Mouse (Mus musculus) olfactory bulb, adult 2 months (tissue): ENCODE measurements at regions not wholly inside any gene's neighbourhood (a gene's known extent, or its start where the extent isn't known, plus 50 kb on each side); places are given as distances from the start of the nearest gene placed in this dataset.

Experiments
- CTCF ChIP-seq: fragments of 200-500 bp; IDR thresholded peaks from 2 replicates; pipeline ENCODE4 v1.5.1; 2012; ENCODE audit warnings: low read depth, mild to moderate bottlenecking, low read length, moderate library complexity; ENCODE audit not compliant: insufficient read depth
- POLR2A ChIP-seq: fragments of 200-500 bp; IDR thresholded peaks from 2 replicates; pipeline ENCODE4 v1.6.1; 2012; ENCODE audit warnings: mild to moderate bottlenecking, low read depth, low read length, moderate library complexity; ENCODE audit not compliant: insufficient read depth

DNA sequence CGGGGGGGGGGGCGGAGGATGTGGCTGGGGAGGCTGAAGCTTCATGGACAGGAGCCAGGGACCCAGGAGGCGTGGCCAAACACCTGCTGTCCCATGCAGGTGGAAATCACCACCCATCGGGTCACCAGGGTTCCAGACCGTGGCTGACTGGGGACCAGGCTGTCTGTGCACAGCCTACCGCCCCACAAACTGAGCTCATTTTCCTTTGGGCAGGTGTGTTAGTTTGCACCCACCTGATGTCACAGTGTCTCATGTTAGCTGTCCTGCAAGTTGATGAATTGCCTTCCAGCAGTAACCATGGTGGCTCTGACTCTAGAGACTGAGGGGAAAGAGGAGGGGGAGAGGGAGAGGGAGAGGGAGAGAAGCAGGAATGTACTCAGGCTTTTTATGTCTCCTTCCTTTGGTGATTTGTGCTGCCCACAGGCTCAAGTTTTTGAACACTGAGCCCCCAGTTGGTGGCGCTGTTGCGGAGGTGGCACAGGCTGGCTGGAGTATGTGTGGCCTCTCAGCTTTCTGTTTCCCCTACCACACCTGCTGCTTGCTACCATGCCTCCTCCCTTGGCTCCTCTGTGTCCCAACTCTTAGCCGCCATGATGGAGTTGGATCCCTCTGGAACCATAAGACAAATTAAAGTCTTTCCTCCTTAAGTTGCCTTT, 107.8 kb upstream of the Man2a1 start:
- 0 out of 2 replicates have a peak, but pooled peaks have one; percentile 11 for TF ChIP-seq CTCF
- no peak for TF ChIP-seq POLR2A
